Mouse (Mus musculus) telencephalon, adult 2 months (tissue): ENCODE data around the gene Pard3b.

Experiments
- DNase-seq: peaks from one replicate; pipeline ENCODE4 v3.0.0-alpha.2; 2011; ENCODE audit warnings: low read depth, low spot score

The Pard3b gene

GRCm38 (mm10) chr1:61925541-61925940 lies 286.9 kb downstream of the Pard3b start:
- no peak for DNase-seq

GRCm38 (mm10) chr1:61928131-61928761 lies 289.6 kb downstream of the Pard3b start:
- DNase-seq: no peak

GRCm38 (mm10) chr1:61933574-61933973 lies 294.9 kb downstream of the Pard3b start:
- DNase-seq: peak; percentile 10

GRCm38 (mm10) chr1:61934760-61935159 lies 296.1 kb downstream of the Pard3b start:
- no peak for DNase-seq

GRCm38 (mm10) chr1:61939882-61940281 lies 301.3 kb downstream of the Pard3b start:
- DNase-seq: no peak

GRCm38 (mm10) chr1:61961533-61961932 lies 322.9 kb downstream of the Pard3b start:
- DNase-seq: no peak

- DNase-seq: no peak
These were observed 323.9 kb downstream of the Pard3b start for GRCm38 (mm10) chr1:61962571-61962970.

- DNase-seq: no peak
These were observed 328.5 kb downstream of the Pard3b start for GRCm38 (mm10) chr1:61967124-61967523.

- DNase-seq: no peak
These were observed 329.2 kb downstream of the Pard3b start for GRCm38 (mm10) chr1:61967807-61968206.

GRCm38 (mm10) chr1:61997711-61998110 lies 359.1 kb downstream of the Pard3b start:
- no peak for DNase-seq

DNA sequence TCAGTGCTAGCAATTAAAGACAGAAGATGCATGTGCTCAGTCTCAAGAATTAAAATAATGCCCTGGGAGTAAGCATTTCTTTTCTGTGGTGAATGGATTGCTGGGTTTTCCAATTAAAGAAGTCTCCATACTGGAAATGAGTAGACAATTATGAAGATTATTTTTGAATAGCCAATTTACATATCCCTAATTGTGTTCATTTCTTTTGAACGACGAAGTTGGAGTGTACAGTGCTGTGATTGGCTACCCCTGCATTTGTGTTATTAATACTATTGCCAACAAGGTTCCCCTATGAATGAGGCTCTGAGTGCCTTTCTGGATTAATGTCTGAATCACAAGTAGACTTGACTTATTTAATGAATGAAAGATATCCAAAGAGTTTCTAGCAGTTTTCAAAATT lies 370.2 kb downstream of the Pard3b start:
- no peak for DNase-seq

GRCm38 (mm10) chr1:62011712-62012111 lies 373.1 kb downstream of the Pard3b start:
- no peak for DNase-seq

- no peak for DNase-seq
These were observed 378.1 kb downstream of the Pard3b start for GRCm38 (mm10) chr1:62016536-62017300.

DNA sequence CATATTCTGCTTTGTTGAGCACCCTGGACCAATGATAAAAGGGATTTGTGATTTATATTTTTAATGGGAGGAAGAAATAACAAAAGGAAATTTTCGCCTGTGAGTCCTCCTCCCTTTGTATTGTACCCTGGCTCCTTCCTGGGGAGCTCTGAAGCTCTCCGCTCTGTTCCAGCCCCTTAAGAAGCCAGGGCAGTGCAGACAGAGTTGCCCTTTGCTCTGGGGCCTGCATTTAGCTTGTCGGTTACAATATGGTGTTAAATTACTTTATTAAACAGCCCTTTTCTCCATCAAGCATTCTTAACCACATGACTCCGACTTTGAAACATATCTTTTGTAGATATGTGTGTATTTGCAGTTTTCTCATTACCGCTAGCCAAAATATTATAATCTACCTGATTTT lies 379.7 kb downstream of the Pard3b start:
- DNase-seq: no peak

- no peak for DNase-seq
These were observed 381.1 kb downstream of the Pard3b start for GRCm38 (mm10) chr1:62019743-62020142.

DNA sequence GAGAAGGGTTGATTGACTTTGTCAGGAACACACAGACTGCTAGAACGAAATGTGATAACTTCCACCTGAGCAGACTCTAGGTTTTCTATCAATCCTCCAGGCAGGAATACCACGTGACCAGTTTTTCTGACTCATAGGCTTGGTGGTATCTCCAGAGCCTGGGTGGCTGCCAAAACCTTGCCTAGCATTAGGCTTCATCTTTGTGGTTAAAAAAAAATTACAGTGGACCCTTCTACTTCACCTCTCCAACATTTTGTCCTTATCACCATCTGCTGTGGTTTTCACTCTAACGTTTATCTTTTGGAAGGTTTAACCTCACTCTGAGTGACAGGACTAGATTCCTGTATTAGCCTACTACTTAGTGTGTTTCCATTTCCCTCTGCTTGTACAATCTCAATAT lies 403.1 kb downstream of the Pard3b start:
- DNase-seq: no peak

DNA sequence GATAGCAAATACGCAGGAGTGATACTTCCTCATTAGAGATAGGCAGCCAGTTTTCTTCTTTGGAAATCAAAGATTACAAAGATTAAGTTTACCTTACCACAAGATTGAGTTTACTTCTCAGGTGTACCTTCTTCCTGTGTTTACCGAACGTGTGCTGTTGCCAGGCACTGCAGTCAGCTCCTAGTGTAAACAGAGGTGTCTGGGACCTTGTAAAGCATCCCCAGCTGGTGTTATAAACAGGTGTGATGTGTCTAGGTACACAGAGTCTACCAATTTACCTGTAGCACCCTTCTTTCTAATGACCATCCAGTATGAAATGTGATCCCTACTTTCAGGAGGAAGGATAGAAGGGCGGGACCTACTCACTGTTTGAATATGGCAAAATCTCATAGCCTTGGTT lies 410.0 kb downstream of the Pard3b start:
- DNase-seq: no peak

- no peak for DNase-seq
These were observed 412.7 kb downstream of the Pard3b start for GRCm38 (mm10) chr1:62051186-62051825.

DNA sequence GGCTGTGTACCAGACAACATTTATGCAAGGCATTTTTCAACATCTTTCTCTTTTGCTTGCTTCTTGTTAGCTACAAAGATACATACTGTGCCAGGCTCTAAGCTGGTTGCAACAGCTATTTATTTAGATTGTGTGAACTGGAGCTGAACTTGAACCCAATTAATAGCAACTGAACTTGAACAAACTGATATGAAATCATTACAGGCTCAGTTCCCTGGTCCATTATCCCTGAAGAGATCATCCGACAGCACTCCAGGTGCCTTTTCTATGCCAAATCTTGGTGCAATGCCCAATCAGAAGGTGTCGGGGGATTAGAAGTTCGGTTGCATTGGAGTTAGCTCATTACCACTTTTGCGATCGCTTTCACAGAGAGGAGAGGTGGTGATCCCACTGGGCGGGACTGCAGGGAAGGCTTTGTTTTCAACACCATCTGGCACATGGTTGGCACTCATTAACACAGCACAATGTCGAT lies 414.6 kb downstream of the Pard3b start:
- DNase-seq: no peak

- DNase-seq: no peak
These were observed 416.7 kb downstream of the Pard3b start for GRCm38 (mm10) chr1:62055280-62055679.

DNA sequence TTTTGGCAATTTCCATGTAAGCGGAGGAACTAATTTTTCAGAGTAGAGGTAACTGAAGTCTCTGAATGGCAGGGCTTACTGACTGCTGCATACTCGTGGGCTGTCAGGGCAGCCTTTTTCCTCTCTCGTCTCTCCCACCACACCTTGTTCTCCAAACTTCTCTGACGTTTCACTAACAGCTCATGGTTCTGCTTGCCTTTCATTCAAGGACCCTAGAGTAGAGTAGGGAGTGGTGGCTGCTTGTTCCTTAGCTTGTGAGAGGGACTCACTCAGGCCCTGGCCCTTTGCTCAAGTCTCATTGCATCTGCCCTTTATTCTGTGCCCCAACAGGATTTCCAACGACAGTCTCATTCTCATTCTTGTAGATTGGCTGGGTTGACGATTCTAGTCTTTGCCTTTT lies 432.0 kb downstream of the Pard3b start:
- DNase-seq: no peak

DNA sequence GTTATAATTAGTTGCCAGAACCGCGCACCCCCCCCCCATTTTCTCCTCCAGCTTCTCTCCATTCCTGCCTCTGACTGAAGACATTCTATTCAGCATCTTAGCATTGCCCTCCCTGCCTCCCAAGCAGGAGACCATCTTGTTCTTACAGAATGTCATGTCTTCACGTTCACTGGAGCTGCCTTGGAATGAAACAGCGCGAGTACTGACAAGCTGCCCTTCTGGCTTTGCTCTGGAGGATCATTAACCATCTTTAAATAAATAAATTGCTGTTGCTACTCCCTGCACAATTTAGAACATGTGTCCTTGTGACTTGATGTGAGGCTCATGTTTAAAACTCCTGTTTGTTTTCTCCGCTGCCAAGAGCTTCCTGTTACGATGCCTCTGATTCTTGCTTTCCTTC lies 432.5 kb downstream of the Pard3b start:
- DNase-seq: no peak

GRCm38 (mm10) chr1:62076171-62076570 lies 437.5 kb downstream of the Pard3b start:
- no peak for DNase-seq
